Mouse (Mus musculus): ENCODE measurements around the gene Abcc6. TPM values are rescaled to one million over a fixed set of nuclear protein-coding genes. Genes with fewer than 3 reads are reported as not detected.
A peak's percentile ranks its signal among the peaks of the same experiment; 100 is the strongest.

Gene Abcc6
- polyA plus RNA-seq, 1 experiment from 2014 or later = 0.59 TPM

DNA sequence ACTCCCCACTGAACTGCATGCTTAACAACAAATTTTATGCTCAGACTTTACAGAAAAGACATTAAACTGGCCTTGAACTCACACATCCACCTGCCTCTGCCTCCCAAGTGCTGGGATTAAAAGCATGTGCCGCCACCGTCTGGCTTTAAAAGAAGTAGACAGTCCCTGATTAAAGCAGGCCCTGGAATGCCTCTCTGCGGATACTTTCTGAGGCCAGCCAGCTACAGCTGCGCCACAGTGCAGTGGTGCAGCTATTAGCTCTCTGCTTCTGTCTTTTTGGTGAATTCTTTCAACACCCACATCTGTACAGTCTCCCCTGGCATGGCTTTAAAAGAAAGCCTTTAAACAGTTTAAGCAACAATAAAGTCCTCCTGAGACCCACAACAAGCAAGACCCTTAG is 8.2 kb downstream of the Abcc6 start:
- H3K4me2 ChIP-seq = no peak overlapping the region
- no peaks in the 10 kb centered on the region for H3K36me3 ChIP-seq (replicated peaks)
- 32% methylated on average over 4 of the region's 4 CpGs for WGBS
- no peak overlapping the region for H3K27ac ChIP-seq
- H3K9me3 ChIP-seq = no peaks in the 10 kb centered on the region
- H3K9ac ChIP-seq = no peak overlapping the region
- H3K4me3 ChIP-seq = no peak overlapping the region
- H3K27me3 ChIP-seq (replicated peaks) = no peaks in the 10 kb centered on the region
- ATAC-seq (replicated peaks) = no peak
- no peaks in the 10 kb centered on the region for H3K4me1 ChIP-seq

DNA sequence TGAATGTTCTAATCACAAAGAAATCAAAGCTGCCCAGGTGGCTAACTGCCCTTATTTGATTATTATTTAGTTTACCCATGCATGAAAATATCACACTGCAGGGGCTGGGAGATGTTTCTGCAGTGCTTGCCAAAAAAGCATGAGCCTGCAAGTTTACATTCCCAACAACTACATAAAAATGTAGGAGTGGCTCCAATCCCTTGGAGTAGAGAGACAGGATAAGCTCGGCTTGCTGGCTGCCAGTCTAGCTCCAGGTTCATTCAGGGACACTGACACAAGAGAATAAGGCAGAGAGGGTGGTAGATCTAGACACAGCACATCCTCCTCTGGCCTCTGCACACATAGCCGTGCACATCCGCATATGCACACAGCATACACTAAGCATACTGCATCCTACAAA is 10.5 kb downstream of the Abcc6 start:
- no peak for ATAC-seq (replicated peaks)
- Histone ChIP-seq H3K27ac (no peak overlapping the region), H3K9ac (no peak overlapping the region), H3K36me3 (replicated peaks) (no peaks in the 10 kb centered on the region), H3K4me3 (no peak overlapping the region), H3K4me1 (no peaks in the 10 kb centered on the region), H3K4me2 (no peak overlapping the region), H3K27me3 (replicated peaks) (no peaks in the 10 kb centered on the region), H3K9me3 (no peaks in the 10 kb centered on the region)
- 74% methylated on average over 3 of the region's 3 CpGs for WGBS

DNA sequence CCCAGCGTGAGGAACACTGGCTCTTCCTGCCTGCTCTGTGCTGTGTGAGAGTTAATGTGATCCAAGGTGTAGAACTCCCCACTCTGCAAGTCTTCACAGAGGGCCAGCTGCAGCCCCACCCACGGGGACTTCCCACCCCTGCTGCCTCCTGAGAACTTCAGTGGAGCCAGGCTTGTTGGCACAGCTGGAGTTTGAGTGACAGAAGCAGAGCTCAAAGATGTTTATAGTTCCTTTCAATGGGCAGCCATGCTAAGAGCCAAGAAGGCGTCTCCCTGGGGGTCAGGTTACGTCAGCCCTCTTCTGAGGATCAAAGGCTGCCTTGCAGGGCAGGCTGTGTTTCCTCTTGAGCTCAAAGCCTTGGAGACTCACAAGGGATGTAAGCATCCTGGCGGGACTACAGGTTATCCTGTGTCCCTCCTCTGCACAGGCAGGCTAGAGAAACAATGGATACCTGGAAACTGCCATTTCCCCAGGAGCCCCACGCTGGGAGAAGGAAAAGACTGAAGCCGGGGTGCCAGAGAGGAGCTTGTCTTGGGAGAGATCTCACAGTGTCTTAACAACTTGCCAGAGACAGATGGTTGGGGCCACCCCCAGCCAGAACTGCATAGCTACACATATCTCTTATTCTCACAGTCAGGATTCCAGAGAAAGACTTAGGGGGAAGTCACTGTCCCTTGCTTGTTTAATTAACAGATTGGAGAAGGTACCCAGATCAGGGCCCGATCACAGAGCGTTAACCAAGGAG is 16.7 kb downstream of the Abcc6 start:
- no peaks in the 10 kb centered on the region for H3K36me3 ChIP-seq (replicated peaks)

DNA sequence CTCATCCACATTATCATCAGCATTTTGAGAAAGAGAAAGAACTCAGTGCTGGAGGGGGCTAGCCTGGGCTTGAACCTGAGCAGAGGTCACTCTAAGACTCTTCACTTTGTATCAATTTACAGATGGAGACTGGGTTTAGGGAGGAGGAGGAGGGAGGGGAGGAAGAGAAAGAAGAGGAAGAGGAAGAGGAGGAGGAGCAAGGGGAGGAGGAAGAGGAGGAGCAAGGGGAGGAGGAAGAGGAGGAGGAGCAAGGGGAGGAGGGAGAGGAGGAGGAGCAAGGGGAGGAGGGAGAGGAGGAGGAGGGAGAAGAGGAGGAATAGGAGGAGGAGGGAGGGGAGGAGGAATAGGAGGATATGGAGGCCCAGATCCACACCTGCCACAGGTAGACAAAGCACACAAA is 18.0 kb downstream of the Abcc6 start:
- H3K27me3 ChIP-seq (replicated peaks) = no peaks in the 10 kb centered on the region; the same call in 1 of the 2 replicates
- no peaks in the 10 kb centered on the region for H3K9me3 ChIP-seq
- no peak overlapping the region for H3K4me2 ChIP-seq
- no peaks in the 10 kb centered on the region for H3K36me3 ChIP-seq (replicated peaks)
- H3K27ac ChIP-seq = no peak overlapping the region
- no peak overlapping the region for H3K9ac ChIP-seq
- no peak for ATAC-seq (replicated peaks)
- peaks cover 12% of the 10 kb centered on the region for H3K4me1 ChIP-seq
- no peak overlapping the region for H3K4me3 ChIP-seq

More for the DNA sequence above, 16.7 kb downstream of the Abcc6 start:
- H3K4me1 ChIP-seq = peaks cover 12% of the 10 kb centered on the region
- no peaks in the 10 kb centered on the region for H3K9me3 ChIP-seq
- peak overlapping the region; percentile 52; the same call in 1 of the 2 replicates for H3K27ac ChIP-seq
- ATAC-seq (replicated peaks) = peak; percentile 62
- H3K9ac ChIP-seq = no peak overlapping the region
- H3K27me3 ChIP-seq (replicated peaks) = no peaks in the 10 kb centered on the region; the same call in 1 of the 2 replicates
- H3K4me3 ChIP-seq = no peak overlapping the region
- no peak overlapping the region for H3K4me2 ChIP-seq
- WGBS = 14% methylated on average over 9 of the region's 9 CpGs

DNA sequence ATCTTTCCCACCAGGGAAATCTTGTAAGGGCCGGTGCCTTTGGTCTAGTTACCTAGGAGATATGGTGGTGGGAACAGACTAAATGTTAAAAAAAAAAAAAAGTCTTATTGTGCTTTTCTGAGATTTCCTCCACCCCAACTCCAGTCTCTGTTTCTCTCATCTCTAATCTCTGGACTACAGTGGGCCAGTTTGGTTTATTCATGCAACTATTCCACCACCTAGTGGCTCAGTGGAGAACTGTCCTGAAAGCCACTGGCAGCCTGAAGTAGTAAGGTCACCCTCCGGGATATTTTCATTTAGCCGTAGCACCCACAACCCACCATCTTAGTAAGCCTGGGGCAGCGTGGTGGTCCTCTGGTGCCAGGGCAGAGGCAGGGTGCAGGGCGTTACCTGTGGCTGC is 20.5 kb downstream of the Abcc6 start:
- ATAC-seq (replicated peaks) = peak; percentile 75
- Histone ChIP-seq H3K27ac (no peak overlapping the region), H3K9ac (no peak overlapping the region), H3K4me3 (no peak overlapping the region), H3K36me3 (replicated peaks) (no peaks in the 10 kb centered on the region), H3K9me3 (no peaks in the 10 kb centered on the region), H3K27me3 (replicated peaks) (no peaks in the 10 kb centered on the region; the same call in 1 of the 2 replicates), H3K4me1 (peaks cover 12% of the 10 kb centered on the region), H3K4me2 (no peak overlapping the region)
- 13% methylated on average over 5 of the region's 5 CpGs for WGBS

DNA sequence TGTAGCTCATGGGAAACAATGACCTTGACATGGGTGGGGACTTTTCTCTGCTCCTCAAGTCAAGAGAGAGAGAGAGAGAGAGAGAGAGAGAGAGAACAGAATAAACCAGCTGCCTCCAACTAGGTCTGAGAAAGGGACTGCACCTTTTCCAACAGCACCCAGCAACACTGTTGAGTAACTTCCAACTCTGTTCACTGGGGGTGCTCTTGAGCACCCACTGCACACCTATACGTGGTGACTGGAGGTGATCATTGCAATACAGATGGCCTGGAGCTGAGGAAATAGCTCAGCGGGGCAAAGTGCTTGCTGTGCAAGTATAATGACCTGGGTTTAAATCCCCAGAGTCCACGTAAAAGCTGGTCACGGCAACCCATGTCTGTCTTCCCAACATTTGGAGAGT is 27.4 kb downstream of the Abcc6 start:
- WGBS = 55% methylated on average over 4 of the region's 4 CpGs
- H3K4me2 ChIP-seq = no peak overlapping the region
- no peak overlapping the region for H3K27ac ChIP-seq
- no peaks in the 10 kb centered on the region for H3K9me3 ChIP-seq
- no peak overlapping the region for H3K4me3 ChIP-seq
- ATAC-seq (replicated peaks) = no peak
- no peaks in the 10 kb centered on the region for H3K27me3 ChIP-seq (replicated peaks)
- H3K9ac ChIP-seq = no peak overlapping the region
- no peaks in the 10 kb centered on the region for H3K4me1 ChIP-seq
- H3K36me3 ChIP-seq (replicated peaks) = no peaks in the 10 kb centered on the region

DNA sequence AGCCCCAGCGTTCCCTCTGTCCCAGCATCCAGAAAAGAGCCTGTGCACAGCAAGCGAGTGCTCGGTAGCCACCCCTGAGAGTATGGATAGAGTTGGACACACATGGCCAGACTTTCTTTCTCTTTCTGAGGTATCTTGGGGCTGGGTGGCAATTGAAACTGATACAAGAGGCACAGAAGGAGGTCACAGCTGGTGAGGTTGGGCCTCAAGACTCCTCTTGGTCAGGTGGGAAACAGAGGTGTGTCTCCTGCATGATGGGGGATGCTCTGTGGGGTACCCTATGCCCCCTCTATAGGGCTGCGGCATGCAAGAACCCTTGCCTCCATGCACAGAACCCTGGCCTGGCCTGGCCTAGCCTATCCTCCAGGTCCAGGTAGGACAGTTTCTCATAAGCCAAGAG is 29.5 kb downstream of the Abcc6 start:
- Histone ChIP-seq H3K27ac (no peak overlapping the region), H3K9ac (no peak overlapping the region), H3K36me3 (replicated peaks) (no peaks in the 10 kb centered on the region), H3K9me3 (no peaks in the 10 kb centered on the region), H3K4me2 (no peak overlapping the region), H3K27me3 (replicated peaks) (no peaks in the 10 kb centered on the region), H3K4me1 (no peaks in the 10 kb centered on the region), H3K4me3 (no peak overlapping the region)
- 88% methylated on average over 4 of the region's 4 CpGs for WGBS
- ATAC-seq (replicated peaks) = no peak

DNA sequence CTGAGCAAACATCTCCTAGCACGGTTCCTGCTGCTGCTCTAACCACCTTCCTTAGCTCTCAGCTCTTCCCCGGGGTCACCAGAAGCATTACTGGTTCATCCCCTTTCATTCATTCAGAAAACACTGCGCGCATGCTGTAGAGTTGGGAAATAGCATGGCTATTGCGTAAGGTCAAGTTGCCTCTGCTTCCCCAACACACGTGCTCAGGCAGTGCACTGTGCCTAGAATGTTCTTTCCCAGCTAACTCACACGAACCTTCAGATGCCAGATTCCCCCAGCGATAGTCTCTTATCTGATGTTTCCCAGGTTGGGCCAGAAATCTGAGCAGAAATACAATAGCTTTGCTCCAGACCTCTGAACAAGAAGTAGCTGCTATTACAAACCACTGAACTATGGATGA is 37.6 kb downstream of the Abcc6 start:
- H3K4me2 ChIP-seq = no peak overlapping the region
- no peak overlapping the region for H3K27ac ChIP-seq
- 89% methylated on average over 8 of the region's 8 CpGs for WGBS
- H3K4me3 ChIP-seq = no peak overlapping the region
- no peaks in the 10 kb centered on the region for H3K9me3 ChIP-seq
- H3K4me1 ChIP-seq = no peaks in the 10 kb centered on the region
- ATAC-seq (replicated peaks) = no peak
- H3K9ac ChIP-seq = no peak overlapping the region
- no peaks in the 10 kb centered on the region for H3K36me3 ChIP-seq (replicated peaks)
- H3K27me3 ChIP-seq (replicated peaks) = no peaks in the 10 kb centered on the region

DNA sequence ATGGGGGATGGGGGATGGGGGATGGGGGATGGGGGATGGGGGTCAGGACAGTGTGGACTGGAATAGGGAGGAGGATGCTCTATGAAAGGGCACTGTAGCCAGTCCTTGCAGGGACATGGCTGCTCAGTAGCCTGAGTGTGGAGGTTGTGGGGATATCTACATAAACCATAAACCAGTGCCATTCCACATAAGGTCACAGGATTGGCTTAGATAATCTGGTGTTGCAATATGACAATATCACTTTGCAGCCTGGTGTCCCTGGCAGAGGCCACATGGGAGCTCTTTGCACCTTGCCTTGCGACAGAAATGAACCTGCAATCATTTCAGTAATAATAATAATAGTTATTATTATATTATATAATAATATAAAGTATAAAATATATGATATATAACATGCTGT is 41.8 kb downstream of the Abcc6 start:
- H3K27ac ChIP-seq = no peak overlapping the region
- H3K27me3 ChIP-seq (replicated peaks) = no peaks in the 10 kb centered on the region
- no peak overlapping the region for H3K4me3 ChIP-seq
- 93% methylated on average over 1 of the region's 1 CpGs for WGBS
- H3K9me3 ChIP-seq = no peaks in the 10 kb centered on the region
- H3K9ac ChIP-seq = no peak overlapping the region
- H3K4me2 ChIP-seq = no peak overlapping the region
- no peak for ATAC-seq (replicated peaks)
- no peaks in the 10 kb centered on the region for H3K4me1 ChIP-seq
- H3K36me3 ChIP-seq (replicated peaks) = no peaks in the 10 kb centered on the region

DNA sequence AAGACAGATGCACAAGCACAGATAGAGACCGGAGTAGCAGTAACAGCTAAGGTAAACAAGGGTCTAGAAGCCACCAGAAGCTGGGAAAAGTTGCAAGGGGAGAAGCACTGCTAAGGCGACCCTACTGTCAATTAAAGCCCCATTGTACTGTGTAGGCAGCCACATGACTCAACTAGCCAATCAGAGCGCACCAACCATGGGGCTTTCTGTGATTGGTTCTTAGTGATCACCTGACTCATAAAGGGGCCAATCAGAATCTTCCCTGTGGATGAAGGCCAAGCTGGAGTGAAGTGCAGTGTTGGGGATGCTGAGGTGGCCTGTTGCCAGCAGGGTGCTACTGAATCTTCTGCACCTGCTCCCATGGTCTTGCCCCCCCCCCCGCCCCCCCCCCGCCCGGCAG is 43.2 kb downstream of the Abcc6 start:
- WGBS = 67% methylated on average over 5 of the region's 6 CpGs
- H3K9me3 ChIP-seq = no peaks in the 10 kb centered on the region
- ATAC-seq (replicated peaks) = no peak

DNA sequence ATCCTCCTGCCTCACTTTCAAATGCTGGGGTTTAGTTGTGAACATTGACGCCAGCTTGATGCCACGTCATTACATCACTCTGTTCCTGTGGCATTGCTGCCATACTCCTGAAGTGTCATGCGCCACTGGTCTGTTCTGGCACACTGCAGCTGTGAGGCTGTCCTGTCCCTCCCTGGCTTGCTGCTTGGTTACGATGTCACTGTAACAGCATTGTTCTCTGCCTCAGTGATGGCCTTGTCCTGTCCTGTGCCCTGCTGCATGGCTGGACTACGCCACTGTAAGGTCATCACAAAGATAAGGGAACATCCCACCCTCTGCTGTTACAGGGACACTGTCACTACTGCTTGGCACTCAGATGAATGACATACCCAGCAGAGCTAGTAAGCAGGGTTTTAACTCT is 48.5 kb downstream of the Abcc6 start:
- no peak for ATAC-seq (replicated peaks)
- no peak overlapping the region for H3K9ac ChIP-seq
- H3K4me2 ChIP-seq = no peak overlapping the region
- H3K27ac ChIP-seq = no peak overlapping the region
- no peaks in the 10 kb centered on the region for H3K4me1 ChIP-seq
- no peak overlapping the region for H3K4me3 ChIP-seq
- H3K27me3 ChIP-seq (replicated peaks) = no peaks in the 10 kb centered on the region
- H3K9me3 ChIP-seq = no peaks in the 10 kb centered on the region
- 86% methylated on average over 5 of the region's 5 CpGs for WGBS
- H3K36me3 ChIP-seq (replicated peaks) = no peaks in the 10 kb centered on the region

More for the DNA sequence above, 43.2 kb downstream of the Abcc6 start:
- Histone ChIP-seq H3K4me3 (no peak overlapping the region), H3K27ac (no peak overlapping the region), H3K4me1 (no peaks in the 10 kb centered on the region), H3K4me2 (no peak overlapping the region), H3K36me3 (replicated peaks) (no peaks in the 10 kb centered on the region), H3K9ac (no peak overlapping the region), H3K27me3 (replicated peaks) (no peaks in the 10 kb centered on the region)

DNA sequence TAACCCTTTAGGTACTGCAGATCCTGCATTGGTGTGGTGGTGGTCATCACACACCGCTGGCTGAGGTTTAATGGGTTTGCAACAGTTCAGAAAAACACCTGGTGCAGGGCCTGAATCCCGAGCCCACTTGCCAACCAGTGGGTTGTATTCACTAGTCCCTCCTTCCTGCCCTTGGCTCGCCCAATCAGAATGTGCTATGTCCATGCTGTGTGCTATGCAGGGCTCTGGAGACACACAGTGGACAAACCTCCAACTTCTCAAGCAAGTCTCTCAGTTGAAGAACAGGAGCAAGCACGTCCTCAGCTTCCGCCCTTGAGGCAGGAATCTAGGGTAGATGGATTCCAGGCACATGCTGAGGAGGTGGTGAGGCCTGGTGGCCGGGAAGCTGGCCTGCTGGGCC is 55.6 kb downstream of the Abcc6 start:
- H3K36me3 ChIP-seq (replicated peaks) = no peaks in the 10 kb centered on the region
- no peak overlapping the region for H3K27ac ChIP-seq
- whole genome bisulfite sequencing = 73% methylated on average over 6 of the region's 6 CpGs
- ATAC-seq (replicated peaks) = no peak
- no peaks in the 10 kb centered on the region for H3K9me3 ChIP-seq
- H3K4me1 ChIP-seq = no peaks in the 10 kb centered on the region
- no peak overlapping the region for H3K4me3 ChIP-seq
- H3K9ac ChIP-seq = no peak overlapping the region
- no peak overlapping the region for H3K4me2 ChIP-seq
- H3K27me3 ChIP-seq (replicated peaks) = no peaks in the 10 kb centered on the region

DNA sequence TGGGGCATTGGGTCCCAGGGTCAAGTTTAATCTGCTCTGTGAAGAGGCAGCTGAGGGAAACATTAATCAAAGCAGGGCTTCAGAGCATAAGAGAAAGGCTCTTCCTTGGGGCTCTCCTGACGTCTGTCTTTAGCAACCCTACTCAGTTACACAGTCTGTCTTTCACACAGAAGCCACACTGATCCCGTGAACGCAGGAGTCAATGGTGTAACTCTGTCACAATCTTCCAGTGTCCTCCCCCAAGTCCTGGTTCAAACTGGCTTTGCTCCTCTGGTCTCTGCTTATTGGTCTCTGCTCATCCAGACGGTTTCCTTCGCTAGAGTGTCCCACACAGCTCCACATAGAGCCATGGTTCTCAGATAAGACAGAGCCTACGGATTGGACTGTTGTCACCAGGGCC is 56.0 kb downstream of the Abcc6 start:
- Histone ChIP-seq H3K9ac (no peak overlapping the region), H3K36me3 (replicated peaks) (no peaks in the 10 kb centered on the region), H3K4me1 (no peaks in the 10 kb centered on the region), H3K27me3 (replicated peaks) (no peaks in the 10 kb centered on the region), H3K4me3 (no peak overlapping the region), H3K4me2 (no peak overlapping the region), H3K27ac (no peak overlapping the region), H3K9me3 (no peaks in the 10 kb centered on the region)
- no peak for ATAC-seq (replicated peaks)
- 68% methylated on average over 6 of the region's 6 CpGs for WGBS

Measured in midbrain, embryonic 15.5 days (tissue).